Mouse (Mus musculus) midbrain, embryonic 11.5 days (tissue): ENCODE data around the gene Runx2. TPM values are rescaled to one million over a fixed set of nuclear protein-coding genes. Genes with fewer than 3 reads are reported as not detected.

Experiments
- ATAC-seq: fragments of 200-750 bp; cut with Nextera tagmentation; 2 replicates; pipeline ENCODE4 v1.8.0; 2017; ENCODE audit warnings: moderate TSS enrichment, moderate library complexity; ENCODE audit not compliant: low FRiP score
- DNase-seq: peaks from one replicate; pipeline ENCODE4 v3.0.0; 2015; ENCODE audit warnings: low spot score; ENCODE audit errors: missing footprints
- H3K27ac ChIP-seq: fragments of 300-500 bp; sonication (generic); 2 replicates; pipeline ENCODE4 v1.5.1; 2014; ENCODE audit warnings: low read depth, low read length
- H3K27me3 ChIP-seq: fragments of 300-500 bp; sonication (generic); 2 replicates; pipeline ENCODE4 v1.6.1; 2014; ENCODE audit warnings: mild to moderate bottlenecking, low read length, moderate library complexity, mixed read lengths; ENCODE audit not compliant: control insufficient read depth, insufficient read depth
- H3K36me3 ChIP-seq: fragments of 300-500 bp; sonication (generic); 2 replicates; pipeline ENCODE4 v1.6.1; 2014; ENCODE audit warnings: mild to moderate bottlenecking, low read length, moderate library complexity, mixed read lengths; ENCODE audit not compliant: control insufficient read depth, insufficient read depth
- H3K4me1 ChIP-seq: fragments of 300-500 bp; sonication (generic); 2 replicates; pipeline ENCODE4 v1.6.1; 2014; ENCODE audit warnings: low read length; ENCODE audit not compliant: control insufficient read depth, insufficient read depth
- H3K4me2 ChIP-seq: fragments of 300-500 bp; sonication (generic); 2 replicates; pipeline ENCODE4 v1.6.1; 2014; ENCODE audit warnings: mild to moderate bottlenecking, moderate library complexity
- H3K4me3 ChIP-seq: fragments of 300-500 bp; sonication (generic); 2 replicates; pipeline ENCODE4 v1.5.1; 2014; ENCODE audit warnings: low read depth, low read length
- H3K9ac ChIP-seq: fragments of 300-500 bp; sonication (generic); 2 replicates; pipeline ENCODE4 v1.6.1; 2014; ENCODE audit warnings: low read length
- H3K9me3 ChIP-seq: fragments of 300-500 bp; sonication (generic); 2 replicates; pipeline ENCODE4 v1.6.1; 2016; ENCODE audit warnings: low read length; ENCODE audit not compliant: control insufficient read depth
- WGBS: fragments of 180-500 bp; shearing (Covaris S2); extraction: QIAGEN DNeasy Blood & Tissue Kit; methylation state at CpG from one replicate; pipeline ENCODE4 v1.1.7; 2014; 5-methylcytosine and 5-hydroxymethylcytosine counted together
- polyA plus RNA-seq: library from polyadenylated mRNA; unstranded; fragments of >200 nt; fragmentation: Nextera tagmentation; extraction: Ambion mirVana; gene quantifications from 2 replicates; pipeline ENCODE4 v1.2.1, GENCODE M21; 2014

Runx2 gene
- polyA plus RNA-seq, 1 experiment from 2014 or later = 0.46 TPM

DNA sequence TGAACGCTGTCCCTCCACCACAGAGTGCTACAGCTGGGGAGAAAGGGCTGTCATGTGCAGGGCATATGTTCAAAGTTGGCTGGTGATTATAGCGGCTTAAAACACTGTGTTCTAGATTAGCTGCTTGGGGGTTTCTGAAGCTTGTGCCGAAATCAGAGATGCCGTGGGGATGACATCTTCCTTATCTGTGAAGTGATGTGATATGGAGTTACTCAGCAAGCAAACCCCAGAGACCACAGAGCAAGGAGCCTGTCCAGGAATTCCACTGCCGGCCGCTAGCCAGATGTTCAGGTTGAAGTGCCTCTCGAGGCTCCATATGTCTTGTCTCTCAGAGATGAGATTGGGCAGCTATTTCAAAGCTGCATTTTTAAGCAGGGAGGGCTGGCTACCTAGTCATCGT lies 267.8 kb downstream of the Runx2 start:
- Histone ChIP-seq H3K4me1 (no peaks in the 10 kb centered on the region), H3K4me2 (no peak overlapping the region), H3K9ac (no peak overlapping the region), H3K27ac (no peak overlapping the region), H3K36me3 (no peaks in the 10 kb centered on the region), H3K4me3 (no peak overlapping the region), H3K27me3 (no peaks in the 10 kb centered on the region), H3K9me3 (no peaks in the 10 kb centered on the region)
- WGBS = 78% methylated on average over 8 of the region's 8 CpGs
- DNase-seq (no peak), ATAC-seq (no peak)

- no peaks in the 10 kb centered on the region for H3K27me3 ChIP-seq
- no peak overlapping the region for H3K27ac ChIP-seq
- 60% methylated on average over 14 of the region's 14 CpGs for WGBS
- no peak overlapping the region for H3K9ac ChIP-seq
- DNase-seq = no peak
- no peaks in the 10 kb centered on the region for H3K9me3 ChIP-seq
- no peak overlapping the region for H3K4me2 ChIP-seq
- H3K4me3 ChIP-seq = no peak overlapping the region
- ATAC-seq = no peak
- no peaks in the 10 kb centered on the region for H3K36me3 ChIP-seq
- H3K4me1 ChIP-seq = no peaks in the 10 kb centered on the region
Measured at GRCm38 (mm10) chr17:44545141-44545813, 269.3 kb downstream of the Runx2 start.

- H3K4me2 ChIP-seq = no peak overlapping the region
- ATAC-seq (no peak), DNase-seq (no peak)
- no peaks in the 10 kb centered on the region for H3K36me3 ChIP-seq
- no peak overlapping the region for H3K27ac ChIP-seq
- WGBS = 98% methylated on average over 3 of the region's 3 CpGs
- no peaks in the 10 kb centered on the region for H3K4me1 ChIP-seq
- H3K9ac ChIP-seq = no peak overlapping the region
- no peaks in the 10 kb centered on the region for H3K9me3 ChIP-seq
- no peak overlapping the region for H3K4me3 ChIP-seq
- H3K27me3 ChIP-seq = no peaks in the 10 kb centered on the region
Measured at GRCm38 (mm10) chr17:44542706-44543105, 271.9 kb downstream of the Runx2 start.

- H3K27ac ChIP-seq = no peak overlapping the region
- H3K4me2 ChIP-seq = no peak overlapping the region
- H3K9me3 ChIP-seq = no peaks in the 10 kb centered on the region
- H3K4me1 ChIP-seq = no peaks in the 10 kb centered on the region
- ATAC-seq (no peak), DNase-seq (no peak)
- H3K4me3 ChIP-seq = no peak overlapping the region
- 79% methylated on average over 5 of the region's 5 CpGs for WGBS
- H3K27me3 ChIP-seq = no peaks in the 10 kb centered on the region
- H3K9ac ChIP-seq = no peak overlapping the region
- H3K36me3 ChIP-seq = no peaks in the 10 kb centered on the region
Measured at GRCm38 (mm10) chr17:44540699-44541098, 273.9 kb downstream of the Runx2 start.

DNA sequence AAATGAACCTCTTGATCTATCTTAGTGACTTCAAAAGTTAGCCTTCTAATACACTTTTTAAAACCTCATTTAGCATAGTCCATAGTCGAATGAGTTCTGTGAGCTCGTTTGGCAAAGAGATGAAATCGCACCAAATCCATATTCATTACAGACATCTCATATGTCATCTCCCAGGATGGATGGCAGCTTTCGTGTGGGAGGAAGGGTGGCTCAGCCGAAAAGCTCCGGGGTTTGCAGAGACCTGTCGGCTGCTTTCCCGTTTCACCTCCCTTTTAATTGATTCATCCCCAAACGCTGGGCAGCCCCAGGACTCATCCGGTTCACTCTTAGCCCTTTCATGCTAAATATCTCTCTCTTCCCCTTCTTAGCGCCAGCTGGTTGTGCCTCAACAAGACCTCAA lies 275.7 kb downstream of the Runx2 start:
- 78% methylated on average over 11 of the region's 11 CpGs for WGBS
- H3K27ac ChIP-seq = no peak overlapping the region
- DNase-seq = no peak
- H3K27me3 ChIP-seq = no peaks in the 10 kb centered on the region
- no peaks in the 10 kb centered on the region for H3K4me1 ChIP-seq
- no peak for ATAC-seq
- H3K36me3 ChIP-seq = no peaks in the 10 kb centered on the region
- H3K9ac ChIP-seq = no peak overlapping the region
- no peaks in the 10 kb centered on the region for H3K9me3 ChIP-seq
- no peak overlapping the region for H3K4me2 ChIP-seq
- H3K4me3 ChIP-seq = no peak overlapping the region

DNA sequence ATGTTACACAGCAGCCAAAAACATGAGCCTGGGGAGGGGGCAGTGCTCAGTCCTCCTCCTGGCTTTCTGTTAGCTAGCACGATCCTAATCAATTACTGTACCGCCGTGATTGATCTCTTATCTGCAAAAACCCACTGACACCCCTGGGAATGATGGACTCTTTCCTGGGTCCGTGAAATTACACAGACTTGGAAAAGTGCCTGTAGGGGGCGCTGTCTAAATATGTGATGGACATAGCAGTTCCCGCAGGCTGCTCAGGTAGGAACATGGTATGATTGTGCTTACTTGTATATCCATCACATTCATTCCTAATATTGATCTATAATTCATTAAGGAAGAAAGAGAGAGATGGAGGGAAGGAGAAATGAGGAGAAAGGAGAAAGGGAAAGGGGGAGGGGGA lies 284.6 kb downstream of the Runx2 start:
- DNase-seq (no peak), ATAC-seq (no peak)
- Histone ChIP-seq H3K4me1 (no peaks in the 10 kb centered on the region), H3K4me3 (no peak overlapping the region), H3K27me3 (no peaks in the 10 kb centered on the region; the same call in 1 of the 2 replicates), H3K36me3 (no peaks in the 10 kb centered on the region), H3K9ac (no peak overlapping the region), H3K9me3 (no peaks in the 10 kb centered on the region), H3K4me2 (no peak overlapping the region), H3K27ac (no peak overlapping the region)
- 87% methylated on average over 6 of the region's 6 CpGs for WGBS

DNA sequence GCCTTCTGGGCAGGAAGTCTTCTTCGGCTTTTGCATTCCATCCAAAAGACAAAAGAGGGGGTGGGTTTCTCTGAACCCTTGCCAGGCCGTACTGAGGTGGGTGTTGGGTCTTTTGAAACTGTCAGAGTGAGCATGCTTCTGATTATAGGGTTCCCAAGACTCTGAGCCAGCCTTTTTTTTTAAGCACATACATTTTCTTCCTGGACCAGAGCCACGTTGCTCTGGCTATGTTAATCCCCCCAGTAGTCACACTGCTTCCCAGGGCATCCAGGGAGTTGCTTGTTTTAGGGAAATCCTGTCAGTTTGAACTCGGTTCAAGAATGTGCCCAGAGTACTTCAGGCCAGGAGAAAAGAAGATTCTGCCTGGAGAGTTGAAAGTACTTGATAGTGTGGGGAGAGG lies 286.0 kb downstream of the Runx2 start:
- no peak overlapping the region for H3K27ac ChIP-seq
- no peak overlapping the region for H3K4me3 ChIP-seq
- H3K27me3 ChIP-seq = no peaks in the 10 kb centered on the region; the same call in 1 of the 2 replicates
- no peaks in the 10 kb centered on the region for H3K4me1 ChIP-seq
- 57% methylated on average over 4 of the region's 4 CpGs for WGBS
- no peak overlapping the region for H3K4me2 ChIP-seq
- no peaks in the 10 kb centered on the region for H3K9me3 ChIP-seq
- no peaks in the 10 kb centered on the region for H3K36me3 ChIP-seq
- ATAC-seq (no peak), DNase-seq (no peak)
- no peak overlapping the region for H3K9ac ChIP-seq

DNA sequence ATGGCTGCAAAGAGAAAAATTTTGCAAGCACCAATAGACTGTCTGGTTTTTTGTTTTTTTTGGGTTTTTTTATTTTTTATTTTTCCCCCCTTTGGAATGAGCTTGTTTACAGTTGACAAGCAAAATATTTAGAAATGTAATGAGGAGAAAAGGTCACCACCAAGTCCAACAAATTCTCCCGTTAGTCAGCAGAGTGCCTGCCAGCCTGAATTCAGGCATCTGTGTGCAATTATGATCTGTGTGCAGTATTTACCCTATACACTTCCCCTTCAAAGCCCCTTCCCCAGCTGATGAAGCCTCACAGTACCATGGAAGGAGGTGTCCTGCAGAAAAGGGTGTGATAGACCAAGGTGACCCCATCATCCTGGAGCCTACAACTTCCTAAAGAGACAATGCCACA lies 290.5 kb downstream of the Runx2 start:
- H3K27ac ChIP-seq = no peak overlapping the region
- H3K27me3 ChIP-seq = no peaks in the 10 kb centered on the region; the same call in 1 of the 2 replicates
- WGBS = 80% methylated on average over 1 of the region's 1 CpGs
- DNase-seq (no peak), ATAC-seq (no peak)
- H3K36me3 ChIP-seq = no peaks in the 10 kb centered on the region
- H3K9me3 ChIP-seq = no peaks in the 10 kb centered on the region
- H3K4me1 ChIP-seq = no peaks in the 10 kb centered on the region
- H3K4me3 ChIP-seq = no peak overlapping the region
- H3K4me2 ChIP-seq = no peak overlapping the region
- no peak overlapping the region for H3K9ac ChIP-seq

- 80% methylated on average over 5 of the region's 5 CpGs for WGBS
- Histone ChIP-seq H3K36me3 (no peaks in the 10 kb centered on the region), H3K27ac (no peak overlapping the region), H3K4me3 (no peak overlapping the region), H3K4me1 (no peaks in the 10 kb centered on the region), H3K4me2 (no peak overlapping the region), H3K9me3 (no peaks in the 10 kb centered on the region), H3K27me3 (no peaks in the 10 kb centered on the region; the same call in 1 of the 2 replicates), H3K9ac (no peak overlapping the region)
- no peak for DNase-seq
- no peak for ATAC-seq
Measured at GRCm38 (mm10) chr17:44522906-44523305, 291.7 kb downstream of the Runx2 start.
